Mouse (Mus musculus) heart, postnatal 25 days (tissue): ENCODE data around the gene Skida1. TPM values are rescaled to one million over a fixed set of nuclear protein-coding genes. Genes with fewer than 3 reads are reported as not detected.
A peak's percentile ranks its signal among the peaks of the same experiment; 100 is the strongest.
"Not testable (repeated sequence)": the region's sequence is repeated elsewhere in the genome, so short reads cannot be mapped to it uniquely, and the experiment has no call there.

Experiments
- DNase-seq: peaks from one replicate; pipeline ENCODE4 v3.0.0; 2022; ENCODE audit warnings: low spot score
- intact Hi-C: fragments of 180-260 bp; cut with DNase I; formaldehyde crosslinking; loops from one replicate; pipeline ENCODE4 v1.15.1; 2025
- total RNA-seq, 2 experiments: library from RNA; stranded (reverse); gene quantifications; 2 replicates each; pipeline ENCODE4 v1.2.3; 2021

The Skida1 gene
- 1 to 10 TPM; 3.3 to 4.0 TPM for total RNA-seq

DNA sequence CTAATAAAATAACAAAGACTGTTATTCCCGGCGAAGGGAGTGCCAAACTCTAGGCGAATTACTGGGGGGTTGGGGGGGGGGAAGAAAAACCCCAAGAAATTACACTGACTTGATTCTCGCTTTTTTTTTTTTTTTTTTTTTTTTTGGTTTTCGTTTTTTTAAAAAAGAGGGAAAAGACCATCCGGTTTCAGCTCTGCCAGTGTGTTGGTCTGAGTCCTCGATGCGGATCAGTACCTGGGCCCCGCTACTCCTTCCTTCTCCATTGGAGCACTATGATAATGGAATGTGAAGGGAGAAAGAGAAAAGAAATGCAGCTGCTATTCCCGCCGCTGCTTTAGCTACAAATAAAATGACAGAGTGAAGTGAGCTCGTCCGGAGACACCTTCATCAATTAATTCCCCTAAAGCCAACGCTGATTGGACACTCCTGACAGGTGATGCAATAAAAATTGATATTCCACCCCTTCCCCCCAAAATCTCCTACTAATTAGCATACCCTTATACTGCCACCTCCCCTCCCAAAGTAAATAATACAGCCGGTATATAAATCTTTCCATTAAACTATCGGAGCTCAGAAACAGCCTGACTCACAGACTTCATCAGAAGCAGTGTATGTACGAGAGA is at the start of gene Skida1:
Gene Skida1, minus strand, starts transcription at position 599 of the 623 bp plus-strand sequence.
- DNase-seq: no peak
- intact Hi-C loops: loop anchor here (2.0 to 5.0 kb wide), 3 partner anchors 14 to 719 kb away; partner anchors contain the start of gene Bmi1

DNA sequence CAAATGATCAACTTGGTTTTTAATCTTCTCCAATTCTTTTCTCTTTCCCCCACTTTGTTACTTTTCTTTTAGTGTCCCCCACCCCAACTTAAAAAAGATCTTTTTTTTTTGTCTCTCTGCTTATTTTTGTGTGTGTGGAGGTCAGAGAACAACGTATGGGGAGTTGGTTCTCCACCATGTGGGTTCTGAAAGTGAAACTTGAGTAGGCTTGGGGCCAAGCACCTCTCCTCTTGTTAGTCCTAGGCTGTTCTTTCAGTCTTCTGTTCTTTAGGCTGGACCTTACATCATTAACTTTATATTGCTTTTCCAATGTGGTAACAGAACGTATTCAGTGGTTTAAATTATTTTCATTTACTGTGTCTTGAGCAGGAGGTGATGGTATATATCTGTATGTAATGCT is 47.0 kb upstream of the Skida1 start:
- intact Hi-C loops: no loop called here
- no peak for DNase-seq

DNA sequence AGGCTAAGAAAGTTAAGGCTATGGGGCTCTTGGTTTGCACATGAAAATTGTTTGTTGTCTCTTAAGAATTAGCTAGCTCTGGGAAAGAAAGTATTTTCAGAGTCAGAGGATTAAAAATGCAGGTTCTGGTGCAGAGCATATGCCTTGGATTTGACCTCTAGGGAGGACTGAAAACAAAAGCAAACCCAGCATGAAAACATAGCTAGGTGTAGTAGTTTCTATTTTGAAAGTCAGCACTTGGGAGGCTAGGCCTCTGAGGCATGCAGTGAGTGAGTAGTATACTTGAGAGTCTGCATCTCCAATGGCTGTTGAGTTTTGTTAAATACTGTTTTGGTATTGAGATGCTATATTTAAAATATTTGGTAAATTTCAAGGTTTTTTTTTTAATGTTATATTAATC is 45.5 kb upstream of the Skida1 start:
- no peak for DNase-seq
- intact Hi-C loops: no loop called here

DNA sequence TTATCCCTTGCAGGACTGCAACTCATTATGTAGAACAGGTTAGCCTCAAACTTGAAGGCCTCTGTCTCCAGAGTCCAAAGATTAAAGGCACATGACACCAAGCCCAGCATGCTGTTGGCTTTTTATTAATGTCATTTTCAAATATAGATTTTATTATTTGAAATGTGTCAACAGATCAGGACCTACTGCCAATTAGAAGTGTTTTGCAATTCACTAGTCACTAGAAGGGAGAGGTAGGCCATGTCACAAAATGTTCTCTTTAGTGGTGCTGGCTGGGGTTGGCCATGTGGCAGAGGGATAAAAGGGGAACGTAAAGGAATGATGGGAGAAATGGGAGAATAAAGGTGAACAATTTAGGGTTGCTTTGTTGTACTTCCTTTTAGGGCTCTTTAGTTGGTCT is 45.0 kb upstream of the Skida1 start:
- intact Hi-C loops: no loop called here
- no peak for DNase-seq

DNA sequence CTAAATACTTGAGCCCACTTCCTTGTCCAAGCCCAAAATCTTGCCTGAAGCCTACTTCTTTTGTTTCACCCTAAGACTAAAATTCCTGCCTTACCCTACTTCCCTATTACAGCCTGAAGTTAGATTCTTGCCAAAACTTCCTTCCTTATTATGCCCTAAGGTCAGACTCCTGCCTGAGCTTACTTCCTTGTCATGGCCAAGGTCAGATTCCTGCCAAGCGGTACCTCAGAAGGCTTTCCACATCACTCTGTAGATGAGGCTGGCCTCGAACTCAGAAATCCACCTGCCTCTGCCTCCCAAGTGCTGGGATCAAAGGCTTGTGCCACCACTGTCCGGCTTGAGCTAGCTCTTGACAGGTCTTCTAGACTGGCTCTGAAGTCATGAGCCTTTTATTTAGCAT is 38.8 kb upstream of the Skida1 start:
- intact Hi-C loops: not testable (repeated sequence)

DNA sequence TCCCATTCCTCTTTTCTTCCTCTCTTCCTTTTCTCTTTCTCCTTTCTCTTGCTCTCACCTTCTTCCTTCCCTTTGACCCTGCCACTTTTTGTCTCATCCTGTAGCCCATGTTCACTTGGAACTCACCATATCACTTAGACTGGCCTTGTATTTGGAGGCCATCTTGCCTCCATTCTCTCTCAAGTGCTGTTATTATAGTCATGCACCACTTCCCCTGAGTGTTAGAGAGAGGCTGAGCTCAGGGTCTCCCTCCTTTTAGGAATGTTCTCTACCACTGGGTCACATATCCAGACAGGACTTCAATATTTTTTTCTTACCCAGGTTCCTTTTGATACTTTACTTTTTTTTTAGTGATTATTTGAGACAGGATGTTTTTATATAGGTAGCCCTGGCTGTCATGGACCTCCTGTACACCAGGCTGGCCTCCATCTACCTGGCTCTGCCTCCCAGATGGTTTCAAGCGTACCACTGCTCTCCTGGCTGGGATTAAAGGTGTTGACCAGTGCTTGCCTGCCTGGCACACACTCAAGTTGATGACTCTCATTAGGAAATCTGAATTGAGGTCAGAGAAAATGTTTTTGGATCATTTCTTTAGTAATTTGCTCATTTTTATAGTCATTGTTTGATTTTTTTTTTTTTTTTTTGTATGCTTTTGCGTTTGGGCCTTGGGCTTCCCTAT is 31.5 kb upstream of the Skida1 start:
- no peak for DNase-seq
- intact Hi-C loops: loop anchor here (5.0 kb wide), 1 partner anchor 52 kb away; no protein-coding TSS in a partner anchor

More for the DNA sequence above, 38.8 kb upstream of the Skida1 start:
- DNase-seq: not testable (repeated sequence)

DNA sequence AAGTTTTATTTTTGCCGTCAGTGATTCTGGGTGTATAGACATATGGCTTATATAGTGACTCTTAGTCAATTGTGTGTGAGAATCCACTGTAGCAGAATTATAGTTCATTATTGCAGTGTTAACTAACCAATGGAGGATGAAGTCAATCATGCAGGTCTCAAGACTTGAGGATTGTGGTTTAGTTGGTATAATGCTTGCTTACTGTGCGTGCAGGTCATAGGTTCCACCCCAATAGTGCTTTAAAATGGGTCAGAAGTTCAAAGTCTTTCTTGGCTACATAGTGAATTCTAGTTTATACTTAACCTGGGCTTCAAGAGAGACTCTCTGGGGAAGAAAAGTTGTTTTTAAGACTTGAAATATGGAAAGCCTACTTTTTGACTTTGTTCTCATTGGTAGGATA is 23.1 kb upstream of the Skida1 start:
- DNase-seq: no peak
- intact Hi-C loops: no loop called here

DNA sequence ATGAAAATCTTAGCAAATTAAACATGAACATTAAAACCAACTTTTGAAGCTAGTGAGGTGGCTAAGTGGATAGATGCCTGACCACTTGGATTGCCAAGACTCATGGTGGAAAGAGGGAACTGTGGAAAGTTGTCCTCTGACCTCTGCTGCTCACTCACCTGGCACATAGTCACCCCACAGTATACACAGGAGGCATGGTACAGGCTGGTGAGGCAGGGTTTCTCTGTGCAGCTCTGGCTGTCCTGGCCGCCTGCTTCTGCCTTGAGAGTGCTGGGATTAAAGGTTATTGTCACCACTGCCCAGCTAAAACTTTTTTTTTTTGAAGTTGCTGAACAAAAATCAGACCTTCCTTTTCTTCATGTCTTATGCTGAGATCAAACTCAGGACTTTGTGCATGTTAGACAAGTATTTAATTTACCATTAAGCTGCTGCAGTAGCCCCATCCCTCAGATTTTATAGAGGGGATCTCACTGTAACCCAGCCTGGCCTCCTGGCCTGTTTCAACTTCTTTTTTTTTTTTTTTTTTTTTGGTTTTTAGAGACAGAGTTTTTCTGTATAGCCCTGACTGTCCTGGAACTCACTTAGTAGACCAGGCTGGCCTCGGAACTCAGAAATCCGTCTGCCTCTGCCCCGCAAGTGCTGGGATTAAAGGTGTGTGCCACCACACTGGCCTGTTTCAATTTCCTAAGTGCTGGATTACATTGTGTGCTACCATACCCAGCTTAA is 19.4 kb upstream of the Skida1 start:
- DNase-seq: no peak
- intact Hi-C loops: loop anchor here (5.0 kb wide), 1 partner anchor 129 kb away; no protein-coding TSS in a partner anchor

DNA sequence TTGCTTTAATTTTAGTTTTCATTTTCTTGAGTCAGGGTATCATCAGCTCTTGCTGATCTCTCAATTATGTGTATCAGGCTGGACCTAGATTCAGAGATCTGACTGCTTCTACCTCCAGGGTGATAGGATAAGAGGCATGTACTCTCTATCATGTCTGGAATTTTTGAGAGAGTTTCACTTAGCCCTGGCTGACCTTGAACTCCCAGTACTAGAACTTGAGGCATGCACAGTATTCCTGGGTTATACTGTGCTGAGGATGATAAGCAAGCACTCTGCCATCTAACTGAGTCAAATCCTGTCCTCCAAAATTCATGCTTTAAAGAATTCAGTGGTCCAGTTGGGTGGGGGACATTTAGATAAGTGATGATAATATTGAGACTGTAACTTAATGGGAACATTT is 17.6 kb upstream of the Skida1 start:
- intact Hi-C loops: loop anchor here (5.0 kb wide), 1 partner anchor 131 kb away; no protein-coding TSS in a partner anchor

DNA sequence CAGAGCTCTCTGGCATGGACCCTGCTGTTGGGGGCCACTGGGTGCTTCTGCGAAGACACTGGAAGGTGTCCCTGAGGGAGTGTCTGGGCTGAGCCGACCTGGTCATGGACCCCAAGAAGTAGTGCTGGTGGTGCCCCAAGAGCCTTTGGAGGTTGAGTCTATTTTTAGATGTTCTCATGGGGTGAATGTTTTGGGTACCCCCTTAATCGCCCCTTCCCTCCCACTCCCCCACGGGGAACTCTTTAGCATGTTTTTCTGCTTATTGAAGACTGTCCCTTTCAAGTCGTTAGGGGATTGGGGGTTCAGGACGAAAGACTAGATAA is 16.8 kb upstream of the Skida1 start:
- no peak for DNase-seq
- intact Hi-C loops: loop anchor here (5.0 kb wide), 1 partner anchor 132 kb away; no protein-coding TSS in a partner anchor

More for the DNA sequence above, 17.6 kb upstream of the Skida1 start:
- no peak for DNase-seq

DNA sequence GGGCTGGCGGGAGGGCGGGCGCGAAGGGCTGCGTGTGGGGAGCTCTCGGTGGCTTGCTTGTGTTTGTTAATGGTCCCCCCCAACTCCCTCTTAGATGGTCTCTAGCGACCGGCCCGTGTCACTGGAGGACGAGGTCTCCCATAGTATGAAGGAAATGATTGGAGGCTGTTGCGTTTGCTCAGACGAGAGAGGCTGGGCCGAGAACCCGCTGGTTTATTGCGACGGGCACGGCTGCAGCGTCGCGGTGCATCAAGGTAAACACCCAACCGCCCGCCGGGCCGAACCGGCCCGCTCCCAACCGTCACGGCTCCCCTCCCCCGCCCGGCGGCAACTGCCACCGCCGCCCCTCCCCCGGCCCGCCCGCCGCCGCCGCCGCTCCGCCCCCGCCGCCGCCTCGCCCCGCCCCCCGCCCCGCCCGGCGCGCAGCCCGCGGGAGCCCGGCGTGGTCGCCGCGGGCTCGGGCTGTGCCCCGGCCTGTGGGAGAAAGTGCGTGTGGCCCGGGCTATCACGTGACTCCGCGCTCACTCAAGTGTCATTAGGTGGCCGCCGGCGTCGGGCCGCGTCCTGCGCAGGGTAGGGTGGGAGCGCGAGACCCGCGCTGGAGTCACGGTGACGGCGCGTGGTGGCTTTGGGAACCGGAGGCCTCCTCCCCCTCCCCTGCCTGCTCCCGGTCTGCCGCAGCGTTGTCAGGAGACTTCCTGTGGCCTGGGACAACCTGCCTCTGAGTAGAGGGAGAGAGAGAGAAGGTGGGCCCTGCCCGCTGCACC is 16.3 kb upstream of the Skida1 start:
- intact Hi-C loops: loop anchor here (5.0 kb wide), 1 partner anchor 132 kb away; no protein-coding TSS in a partner anchor
- DNase-seq: peak; percentile 53

DNA sequence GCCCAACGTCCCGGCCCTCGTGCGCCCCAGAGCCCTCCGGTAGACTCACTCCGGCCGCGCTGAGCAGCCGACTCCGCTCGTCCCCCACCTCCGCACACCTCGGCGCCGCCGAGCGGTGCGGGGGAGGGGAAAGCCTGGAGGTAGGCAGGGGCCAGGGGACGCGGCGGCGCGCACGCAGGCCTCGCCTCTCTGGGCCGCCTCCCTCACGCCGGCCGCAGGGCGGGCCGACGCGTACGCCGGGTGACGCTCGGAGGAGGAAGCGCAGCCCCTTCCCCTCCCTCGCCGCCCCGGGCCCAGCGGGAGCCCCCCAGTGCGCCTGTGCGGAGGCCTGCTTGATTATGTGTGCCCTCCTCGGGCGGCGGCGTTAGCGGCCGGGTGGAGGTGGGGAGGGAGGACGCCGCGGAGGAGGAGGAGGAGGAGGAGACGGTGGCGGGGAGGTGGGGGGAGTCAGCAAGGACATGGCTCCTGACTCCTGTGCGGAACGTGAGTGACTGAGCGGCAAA is 15.6 kb upstream of the Skida1 start:
- intact Hi-C loops: no loop called here
- DNase-seq: peak; percentile 90

DNA sequence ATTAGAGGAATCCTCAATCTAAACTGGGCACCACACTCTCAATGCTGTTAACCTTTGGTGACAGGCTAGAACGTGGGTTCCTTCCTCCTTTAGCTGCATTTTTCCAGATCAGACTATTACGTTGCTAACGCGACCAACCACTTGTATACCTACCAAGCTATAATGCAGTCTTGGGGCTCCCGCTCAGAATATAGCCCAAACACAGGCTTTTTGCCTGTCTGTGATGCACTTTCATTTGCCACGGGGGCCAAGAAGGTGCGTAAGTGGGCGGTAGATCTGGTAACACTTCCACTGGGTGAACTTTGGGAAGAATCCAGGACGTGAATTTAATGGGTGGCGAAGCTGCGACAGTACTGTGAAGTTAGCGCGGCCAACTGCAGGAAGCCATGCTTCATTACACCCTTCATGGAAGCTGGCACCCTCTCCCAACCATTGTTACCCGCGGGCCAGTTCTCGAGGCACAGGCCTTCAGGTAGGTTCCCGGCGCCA is 15.0 kb upstream of the Skida1 start:
- intact Hi-C loops: loop anchor here (2.0 kb wide), 1 partner anchor 15 kb away; the partner anchor contains the start of gene Skida1
- no peak for DNase-seq

DNA sequence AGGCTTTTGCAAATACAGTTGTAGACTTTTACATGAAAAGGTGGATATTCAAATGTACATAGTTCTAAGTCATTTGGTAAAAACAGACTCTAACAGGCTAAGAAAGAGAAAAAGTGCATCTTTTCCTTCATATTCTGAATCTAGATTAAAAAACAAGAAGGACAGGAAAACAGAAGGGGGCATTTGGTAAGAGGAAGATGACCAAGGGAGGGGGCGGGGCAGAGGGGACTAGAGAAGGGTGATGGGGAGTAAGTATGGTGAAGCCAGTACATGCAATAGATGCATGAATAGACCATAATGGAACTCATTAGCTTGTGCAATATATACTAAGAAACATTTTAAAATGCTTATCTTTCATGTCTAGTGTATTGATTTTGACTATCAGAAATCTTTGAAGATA is 11.5 kb upstream of the Skida1 start:
- DNase-seq: no peak
- intact Hi-C loops: no loop called here

DNA sequence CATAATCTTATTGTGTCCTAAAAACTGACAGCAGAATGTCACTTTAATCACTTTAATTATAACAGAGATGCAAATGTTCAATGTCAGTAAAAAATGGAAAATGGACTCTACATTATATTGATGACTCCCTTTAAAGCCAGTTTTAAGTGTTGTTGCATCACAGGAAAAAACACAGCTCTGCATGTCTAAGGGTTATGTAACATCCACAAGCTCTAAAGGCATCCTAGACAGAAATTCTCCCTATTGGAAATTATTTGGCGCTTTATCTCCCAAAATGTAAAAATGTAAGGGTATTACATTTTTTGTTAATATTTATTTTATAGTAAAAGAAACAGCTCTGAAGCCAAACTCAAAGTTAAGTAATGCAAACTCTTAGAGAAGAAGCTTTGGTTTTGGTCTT is 11.0 kb upstream of the Skida1 start:
- no peak for DNase-seq
- intact Hi-C loops: loop anchor here (5.0 to 10.0 kb wide), 3 partner anchors 332 to 632 kb away; partner anchors contain the start of genes Dnajc1 and Spag6

DNA sequence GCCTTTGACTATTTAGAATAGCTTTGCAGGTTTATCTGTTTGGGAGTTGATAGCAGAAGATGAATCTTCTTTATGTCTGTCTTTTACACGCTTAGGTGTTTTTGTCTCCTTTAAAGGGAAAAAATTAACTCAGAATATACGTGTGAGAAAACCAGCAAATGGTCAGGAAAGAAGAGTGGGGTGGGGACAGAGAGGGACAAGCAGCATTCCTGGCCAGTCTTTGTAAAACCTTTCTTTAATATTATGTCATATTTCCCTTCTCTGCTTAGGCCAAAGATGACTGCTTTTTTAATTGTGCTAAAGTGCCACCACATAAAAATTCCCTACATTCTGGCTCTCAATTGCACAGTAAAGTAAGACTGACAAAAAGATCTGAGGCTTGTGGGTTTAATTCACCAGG is 10.2 kb upstream of the Skida1 start:
- no peak for DNase-seq
- intact Hi-C loops: loop anchor here (5.0 to 10.0 kb wide), 3 partner anchors 333 to 633 kb away; partner anchors contain the start of genes Dnajc1 and Spag6

DNA sequence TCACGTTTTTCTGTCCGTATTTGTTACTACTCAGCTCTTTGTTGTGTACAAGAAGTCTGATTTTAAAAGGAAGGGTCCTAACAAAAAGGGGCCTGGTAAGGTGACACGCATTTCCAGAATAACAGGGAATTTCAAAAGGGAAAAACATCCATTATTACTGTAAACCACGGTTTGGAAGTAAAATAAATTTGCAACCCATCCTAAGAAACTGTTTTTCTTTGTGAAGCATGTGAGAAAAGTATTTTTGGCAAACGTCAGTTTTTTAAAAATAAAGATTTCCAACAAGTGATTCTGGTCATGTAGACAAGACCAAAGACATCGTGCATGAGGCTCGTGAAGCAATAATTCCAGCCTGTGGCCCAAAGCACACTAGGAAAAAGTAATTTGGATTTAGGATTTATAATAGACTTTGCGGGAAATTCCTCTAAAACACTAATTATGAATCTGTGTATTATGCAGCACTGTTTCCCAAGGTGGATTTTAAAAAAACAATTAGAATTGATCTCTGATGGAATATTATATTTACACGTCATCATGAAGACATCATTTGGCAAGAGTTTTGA is 9.4 kb upstream of the Skida1 start:
- no peak for DNase-seq
- intact Hi-C loops: loop anchor here (5.0 to 10.0 kb wide), 3 partner anchors 334 to 634 kb away; partner anchors contain the start of genes Dnajc1 and Spag6

DNA sequence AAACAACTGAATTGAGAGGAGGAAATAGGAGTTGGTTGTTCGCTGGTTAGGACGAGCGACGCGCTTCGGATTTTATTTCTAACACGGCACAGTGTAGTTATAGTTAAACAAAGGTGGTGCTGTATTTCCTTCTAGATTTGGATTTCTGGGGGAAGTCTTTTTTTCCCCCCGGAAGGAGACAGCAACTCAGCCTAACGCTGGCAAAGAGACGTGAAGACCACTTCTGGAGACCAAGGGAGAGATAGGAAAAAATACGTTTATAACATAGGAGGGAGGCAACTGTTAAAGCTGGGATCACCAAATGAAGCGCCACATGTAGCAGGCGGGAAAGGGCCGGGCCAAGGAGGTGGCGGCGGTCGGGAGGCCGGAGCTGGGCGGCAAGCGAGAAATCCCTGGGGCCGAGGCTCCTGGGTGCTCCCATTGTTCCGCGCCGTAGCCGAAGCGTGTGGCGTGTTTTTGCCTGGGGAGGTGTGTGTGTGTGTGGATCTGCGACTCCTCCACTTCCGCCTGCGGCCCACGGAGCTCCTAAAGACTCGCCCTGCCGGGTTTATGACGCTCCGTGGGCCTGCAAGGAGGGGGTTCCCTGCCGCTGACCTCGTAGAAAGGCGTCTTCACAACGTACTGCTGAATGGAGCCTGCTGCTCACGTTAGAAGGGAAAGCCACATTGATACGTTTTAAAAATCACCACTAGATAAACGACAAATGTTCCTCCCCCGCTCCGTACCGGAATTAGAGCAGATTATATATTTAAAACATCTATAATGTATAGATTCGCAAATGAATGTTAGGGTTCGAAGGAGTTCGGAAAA is 8.7 kb upstream of the Skida1 start:
- DNase-seq: peak; percentile 58
- intact Hi-C loops: loop anchor here (2.0 to 10.0 kb wide), 5 partner anchors 29 to 635 kb away; partner anchors contain the start of genes Bmi1, Dnajc1 and Spag6
